Mouse (Mus musculus): ENCODE data around the gene Gab2.

DNA sequence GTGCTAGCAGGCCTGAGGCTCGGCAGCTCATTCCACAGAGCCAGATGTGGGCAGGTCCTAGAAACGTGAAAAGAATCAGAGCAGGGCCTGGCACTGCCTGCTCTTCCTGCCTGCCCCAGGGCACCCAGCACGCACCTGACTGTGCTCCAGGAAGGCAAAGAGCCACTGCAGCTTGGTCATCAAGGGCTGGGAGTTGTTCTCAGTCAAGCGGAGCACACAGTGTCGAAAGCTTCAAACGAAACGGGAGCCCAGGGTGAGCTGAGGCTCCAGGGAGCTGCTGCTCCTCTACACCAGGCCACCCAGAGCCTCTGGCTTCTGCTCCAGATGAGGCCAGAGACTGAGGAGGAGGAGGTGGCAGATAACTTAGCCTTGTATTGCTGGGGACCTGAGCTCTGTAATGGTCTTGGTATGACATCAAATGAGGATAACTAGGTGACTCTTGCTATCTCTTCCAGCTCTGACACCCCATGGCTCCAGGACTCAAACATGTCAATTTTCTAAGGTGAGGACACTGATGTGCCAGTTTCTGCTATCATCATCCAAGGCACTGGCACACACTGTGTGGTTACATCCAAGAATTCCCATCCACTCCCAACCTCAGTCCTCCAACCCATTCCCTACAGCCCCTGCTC is 232.1 kb downstream of the Gab2 start:
- TF ChIP-seq TBP (conservative IDR thresholded peaks at IDR 0.05; ENCODE audit: low read depth, low read length) (no peak), ZKSCAN1 (IDR thresholded peaks at IDR 0.05; ENCODE audit: borderline replicate concordance, low read depth, low read length) (no peak), SIN3A (IDR thresholded peaks at IDR 0.05; ENCODE audit: low read length) (no peak), POLR2A (IDR thresholded peaks at IDR 0.05; ENCODE audit: low read depth, low read length) (no peak), NELFE (IDR thresholded peaks at IDR 0.05; ENCODE audit: low read depth, low read length) (no peak), JUN (IDR thresholded peaks at IDR 0.05; ENCODE audit: insufficient read depth, low read depth, low read length) (no peak)
